Mouse (Mus musculus) kidney, adult 2 months (tissue): ENCODE results near the gene Adamts17. TPM values are rescaled to one million over a fixed set of nuclear protein-coding genes. Genes with fewer than 3 reads are reported as not detected.

Source experiments
- DNase-seq: peaks from one replicate; pipeline ENCODE4 v3.0.0; 2021
- H3K27ac ChIP-seq: fragments of 200-500 bp; 2 replicates; pipeline ENCODE4 v1.5.1; 2012; ENCODE audit warnings: low read depth, low read length, control low read depth, inconsistent platforms; ENCODE audit not compliant: insufficient read depth
- H3K27me3 ChIP-seq: fragments of 200-500 bp; replicated peaks from 2 replicates; pipeline ENCODE4 v1.6.1; 2012; ENCODE audit warnings: mild to moderate bottlenecking, moderate library complexity, low read length, inconsistent platforms; ENCODE audit not compliant: control insufficient read depth, insufficient read depth
- H3K36me3 ChIP-seq: fragments of 200-500 bp; 2 replicates; pipeline ENCODE4 v1.6.1; 2012; ENCODE audit warnings: mild to moderate bottlenecking, moderate library complexity, low read length, inconsistent platforms; ENCODE audit not compliant: control insufficient read depth, insufficient read depth
- H3K4me1 ChIP-seq: fragments of 200-500 bp; 2 replicates; pipeline ENCODE4 v1.6.1; 2011; ENCODE audit warnings: low read length; ENCODE audit not compliant: control insufficient read depth, insufficient read depth
- H3K4me3 ChIP-seq: fragments of 200-500 bp; 2 replicates; pipeline ENCODE4 v1.5.1; 2011; ENCODE audit warnings: mild to moderate bottlenecking, low read depth, low read length, control low read depth; ENCODE audit not compliant: insufficient read depth
- CTCF ChIP-seq: fragments of 200-500 bp; conservative IDR thresholded peaks from 2 replicates; pipeline ENCODE4 v1.5.1; 2011; ENCODE audit warnings: low read depth, mild to moderate bottlenecking, control low read depth, low read length, moderate library complexity, mixed read lengths; ENCODE audit not compliant: insufficient read depth, insufficient read length
- POLR2A ChIP-seq: fragments of 200-500 bp; IDR thresholded peaks from one replicate; pipeline ENCODE4 v1.6.1; 2011; ENCODE audit warnings: low read depth, low read length, control low read depth
- WGBS: fragments of 180-500 bp; shearing (Covaris S2); methylation state at CpG from one replicate; pipeline ENCODE4 v1.1.7; 2018; 5-methylcytosine and 5-hydroxymethylcytosine counted together
- polyA plus RNA-seq: library from polyadenylated mRNA; depleted of rRNA; stranded (reverse); fragments of >200 nt; gene quantifications from 2 replicates; pipeline ENCODE4 v1.2.3, GENCODE M21; 2012

The Adamts17 gene
- polyA plus RNA-seq, 1 experiment = 0.17 TPM

DNA sequence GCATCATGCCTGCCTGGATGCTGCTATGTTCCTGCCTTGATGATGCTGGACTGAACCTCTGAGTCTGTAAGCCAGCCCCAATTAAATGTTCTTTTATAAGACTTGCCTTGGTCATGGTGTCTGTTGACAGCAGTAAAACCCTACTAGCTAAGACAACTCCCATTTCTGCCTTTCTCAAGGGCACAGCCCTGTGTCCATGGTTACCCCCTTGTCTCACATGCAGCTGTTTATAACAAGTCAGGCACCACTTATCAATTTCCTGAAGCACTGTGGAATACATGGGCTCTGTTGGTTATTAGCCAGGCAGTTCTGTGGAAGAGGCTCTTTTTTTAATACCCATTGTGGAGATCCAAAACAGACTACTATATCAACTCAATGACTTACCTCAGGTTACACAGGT is 193.1 kb downstream of the Adamts17 start:
- no peaks in the 10 kb centered on the region for H3K36me3 ChIP-seq
- DNase-seq = no peak
- H3K4me3 ChIP-seq = no peak overlapping the region
- H3K4me1 ChIP-seq = no peaks in the 10 kb centered on the region
- TF ChIP-seq POLR2A = no peak
- H3K27ac ChIP-seq = no peak overlapping the region
- no peaks in the 10 kb centered on the region for H3K27me3 ChIP-seq

DNA sequence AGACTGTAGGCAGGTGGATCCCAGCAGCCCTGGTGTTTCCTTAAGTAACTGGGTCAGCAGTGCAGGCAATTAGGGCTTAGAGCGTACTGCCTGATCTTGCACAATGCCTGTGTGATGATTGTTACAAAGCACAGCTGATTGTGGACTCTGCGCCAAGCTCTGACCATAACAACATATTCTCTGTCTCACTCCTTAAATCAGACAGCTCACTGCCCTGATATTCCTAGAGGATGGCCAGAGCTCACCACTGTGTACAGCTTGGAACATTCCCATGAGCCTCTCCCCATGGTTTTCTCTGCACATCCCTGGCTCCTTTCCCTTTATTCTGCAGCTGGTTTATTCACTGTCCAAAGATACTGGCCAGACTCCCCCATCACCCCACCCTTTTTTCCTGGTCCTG is 194.8 kb downstream of the Adamts17 start:
- H3K4me1 ChIP-seq = no peaks in the 10 kb centered on the region
- H3K27ac ChIP-seq = no peak overlapping the region
- peak; percentile 51 for DNase-seq
- no peaks in the 10 kb centered on the region for H3K27me3 ChIP-seq
- no peaks in the 10 kb centered on the region for H3K36me3 ChIP-seq
- TF ChIP-seq CTCF (no peak), POLR2A (no peak)
- no peak overlapping the region for H3K4me3 ChIP-seq
- 90% methylated on average over 2 of the region's 2 CpGs for WGBS

DNA sequence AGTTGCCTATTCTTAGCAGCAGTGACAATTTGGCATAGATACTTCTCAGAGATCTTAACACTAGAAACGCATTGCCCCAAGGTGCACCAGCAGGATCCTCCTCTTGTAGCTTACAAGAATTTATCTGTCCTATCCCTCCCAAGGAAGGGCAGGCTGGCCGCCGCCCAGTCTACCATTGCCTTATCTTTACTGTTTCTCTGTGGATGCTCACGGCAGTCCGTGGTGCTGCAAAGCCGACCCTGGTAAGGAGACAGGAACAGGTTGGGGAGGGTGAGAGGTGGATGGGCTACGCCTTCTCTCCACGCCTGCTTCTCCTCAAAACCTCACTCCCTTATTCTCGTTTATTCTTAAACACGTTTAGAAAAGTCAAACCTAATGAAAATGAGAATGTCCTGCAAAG is 195.7 kb downstream of the Adamts17 start:
- TF ChIP-seq CTCF (no peak), POLR2A (no peak)
- Histone ChIP-seq H3K27ac (no peak overlapping the region), H3K36me3 (no peaks in the 10 kb centered on the region), H3K27me3 (no peaks in the 10 kb centered on the region), H3K4me3 (no peak overlapping the region), H3K4me1 (no peaks in the 10 kb centered on the region)
- WGBS = 86% methylated on average over 10 of the region's 10 CpGs
- no peak for DNase-seq

DNA sequence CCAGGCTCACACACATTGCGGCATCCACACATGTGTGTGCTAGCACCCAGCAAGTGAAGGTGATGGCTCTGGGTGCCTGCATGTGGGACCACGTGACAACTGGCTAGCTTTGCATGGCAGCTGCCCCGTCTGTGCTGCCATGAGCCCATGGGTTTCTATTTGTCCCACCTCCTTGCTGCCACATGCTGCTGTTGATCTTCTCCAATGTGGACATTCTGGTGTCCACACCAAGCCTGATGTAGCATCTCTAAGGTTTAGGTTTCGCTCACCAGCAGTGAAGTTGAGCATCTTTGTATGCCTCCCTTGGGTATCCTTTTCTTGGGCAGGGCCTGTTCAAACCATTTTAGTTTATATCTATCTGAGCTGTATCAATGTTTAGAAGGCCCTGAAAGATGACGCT is 196.1 kb downstream of the Adamts17 start:
- WGBS = 93% methylated on average over 5 of the region's 5 CpGs
- DNase-seq = no peak
- H3K4me3 ChIP-seq = no peak overlapping the region
- H3K27ac ChIP-seq = no peak overlapping the region
- no peaks in the 10 kb centered on the region for H3K36me3 ChIP-seq
- TF ChIP-seq CTCF (no peak), POLR2A (no peak)
- H3K27me3 ChIP-seq = no peaks in the 10 kb centered on the region
- no peaks in the 10 kb centered on the region for H3K4me1 ChIP-seq

DNA sequence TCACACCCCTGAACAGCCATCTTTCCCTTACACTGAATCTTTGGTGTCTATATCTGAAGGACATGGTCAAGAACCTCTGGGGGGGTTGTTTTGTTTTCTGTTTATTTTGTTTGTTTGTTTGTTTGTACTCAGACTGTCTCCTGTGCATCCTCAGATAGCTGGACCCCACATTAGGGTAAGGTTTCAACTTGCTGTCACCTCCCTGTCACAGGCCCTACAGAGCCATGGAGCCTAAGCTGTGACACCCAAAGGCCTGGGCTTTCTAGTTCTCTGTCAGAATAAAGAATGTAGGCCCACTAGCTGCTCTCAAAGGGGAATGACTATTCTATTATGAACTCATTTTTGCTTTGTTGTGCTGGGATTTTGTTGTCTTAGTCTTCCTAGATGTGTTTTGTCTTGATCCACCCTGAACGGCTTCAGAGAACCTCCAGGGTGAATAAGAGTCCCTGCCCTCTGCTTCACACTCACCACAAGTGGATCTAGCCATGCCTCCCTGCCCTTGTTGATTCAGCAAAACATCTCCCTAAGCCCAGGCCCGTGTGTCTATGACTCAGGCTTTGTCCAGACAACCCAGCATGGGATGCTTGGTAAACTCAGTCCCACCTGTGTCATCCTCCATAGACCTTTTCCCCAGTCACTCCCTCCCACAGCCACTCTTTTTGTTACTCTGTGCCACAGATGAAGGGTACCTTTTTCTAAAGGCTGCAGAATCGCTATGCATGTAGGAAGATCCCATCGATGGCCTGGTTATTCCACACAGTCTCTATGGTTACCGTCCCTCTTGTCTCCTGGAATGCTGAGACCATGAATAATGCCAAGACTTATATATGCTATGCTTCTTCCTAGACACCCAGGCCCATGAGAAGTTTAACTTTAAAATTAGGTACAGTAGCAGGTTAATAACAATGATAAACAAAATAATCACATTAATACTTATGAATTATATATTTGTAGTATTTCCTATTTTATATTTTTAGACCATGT is 197.3 kb downstream of the Adamts17 start:
- H3K27me3 ChIP-seq = no peaks in the 10 kb centered on the region
- H3K27ac ChIP-seq = no peak overlapping the region
- TF ChIP-seq CTCF = no peak
- TF ChIP-seq POLR2A = no peak
- no peak for DNase-seq
- H3K4me1 ChIP-seq = no peaks in the 10 kb centered on the region
- WGBS = 88% methylated on average over 5 of the region's 5 CpGs
- H3K4me3 ChIP-seq = no peak overlapping the region
- H3K36me3 ChIP-seq = no peaks in the 10 kb centered on the region

DNA sequence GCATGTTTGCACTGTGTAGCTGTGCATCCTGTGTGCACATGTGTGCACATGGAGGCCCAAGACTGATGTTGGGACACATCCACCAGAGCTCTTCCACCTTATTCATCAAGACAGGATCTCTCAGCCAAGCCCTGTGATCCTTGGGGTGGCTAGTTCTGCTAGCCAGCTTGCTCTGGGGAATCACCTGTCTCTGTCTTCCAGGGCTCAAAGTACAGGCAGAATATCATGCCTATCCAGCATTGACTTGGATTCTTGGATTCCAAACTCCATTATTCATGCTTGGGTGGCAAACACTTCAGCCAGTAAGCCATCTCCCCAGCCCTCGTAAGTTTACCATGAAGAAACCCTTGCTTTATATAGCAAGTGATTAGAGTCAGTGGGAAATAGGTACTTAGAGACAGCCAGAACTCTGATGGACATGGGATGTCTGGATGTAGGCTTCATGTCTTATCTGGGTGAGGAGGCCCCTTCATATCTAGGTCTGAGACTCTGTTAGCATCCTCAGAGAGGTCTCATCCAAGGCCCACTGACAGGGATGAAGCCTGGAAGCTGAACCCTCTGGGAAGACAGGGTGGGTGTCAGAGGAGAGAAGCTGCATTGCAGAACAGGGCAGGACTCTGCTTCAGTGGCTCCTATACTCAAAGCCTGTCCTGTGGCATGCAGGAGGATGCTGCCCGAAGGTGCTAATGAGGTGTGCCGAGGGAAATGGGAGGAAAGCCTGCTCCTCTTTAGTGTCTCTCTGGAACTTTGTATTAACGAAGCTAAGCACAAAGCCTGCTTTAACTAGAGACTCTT is 198.4 kb downstream of the Adamts17 start:
- H3K27me3 ChIP-seq = no peaks in the 10 kb centered on the region
- H3K4me1 ChIP-seq = no peaks in the 10 kb centered on the region
- H3K4me3 ChIP-seq = no peak overlapping the region
- H3K36me3 ChIP-seq = no peaks in the 10 kb centered on the region
- WGBS = 66% methylated on average over 4 of the region's 4 CpGs
- no peak overlapping the region for H3K27ac ChIP-seq
- no peak for TF ChIP-seq CTCF
- TF ChIP-seq POLR2A = no peak
- DNase-seq = peak; percentile 54

DNA sequence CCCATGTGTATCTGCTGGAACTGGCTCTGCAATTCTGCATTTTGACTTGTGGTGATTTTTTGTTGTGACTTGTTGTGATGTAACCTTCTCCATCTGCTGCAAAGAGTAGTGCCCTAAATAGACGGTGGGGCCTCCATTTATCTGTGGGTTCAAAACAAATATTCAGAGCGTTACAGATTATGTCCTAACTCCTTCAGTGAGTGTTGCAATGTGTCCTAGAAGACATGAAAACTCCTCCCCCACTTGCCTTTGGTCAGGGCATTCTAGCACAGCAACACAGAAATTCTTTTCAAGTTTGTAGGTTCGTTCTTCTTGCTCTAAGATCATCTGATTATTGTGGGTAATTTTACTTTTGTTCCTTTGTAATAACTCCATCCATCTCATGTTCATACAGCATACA is 199.6 kb downstream of the Adamts17 start:
- Histone ChIP-seq H3K4me3 (no peak overlapping the region), H3K27ac (no peak overlapping the region), H3K27me3 (no peaks in the 10 kb centered on the region), H3K4me1 (no peaks in the 10 kb centered on the region), H3K36me3 (no peaks in the 10 kb centered on the region)
- 56% methylated on average over 3 of the region's 3 CpGs for WGBS
- no peak for TF ChIP-seq CTCF
- TF ChIP-seq POLR2A = no peak
- DNase-seq = no peak
